Mouse (Mus musculus): Measurements from ENCODE around the gene Asb3. TPM values are rescaled to one million over a fixed set of nuclear protein-coding genes. Genes with fewer than 3 reads are reported as not detected.

Gene Asb3
- 10.1 TPM for polyA plus RNA-seq (2014; fragmentation: Illumina TruSeq; extraction: RNeasy Lipid Tissue Mini Kit (QIAGEN cat#74804); ENCODE audit: low read depth, low replicate concordance)

GRCm38 (mm10) chr11:30885171-30885871, at the start of gene Asb3, which contains the start of gene Gpr75:
Gene Asb3 (plus strand): TSS chr11:30885416.
Gene Gpr75 (plus strand): TSS chr11:30885358.

GRCm38 (mm10) chr11:30954279-30954725, 69.1 kb downstream of the Asb3 start, which contains the start of gene Erlec1:
Gene Erlec1 (minus strand): TSS chr11:30954335.

GRCm38 (mm10) chr11:30985877-30986624, 100.8 kb downstream of the Asb3 start, which contains the start of gene Chac2:
Gene Chac2 (minus strand): TSS chr11:30986350.

Other genes starting within 250 kb of the Asb3 start
- 187 TPM for gene Acyp2, start 235.8 kb upstream of the Asb3 start, polyA plus RNA-seq (2014; fragmentation: Illumina TruSeq; extraction: RNeasy Lipid Tissue Mini Kit (QIAGEN cat#74804); ENCODE audit: low read depth, low replicate concordance)
- gene Psme4, start 113.7 kb upstream of the Asb3 start, polyA plus RNA-seq (2014; fragmentation: Illumina TruSeq; extraction: RNeasy Lipid Tissue Mini Kit (QIAGEN cat#74804); ENCODE audit: low read depth, low replicate concordance), result 138 TPM
- gene Gpr75, start 58 bp upstream of the Asb3 start, polyA plus RNA-seq (2014; fragmentation: Illumina TruSeq; extraction: RNeasy Lipid Tissue Mini Kit (QIAGEN cat#74804); ENCODE audit: low read depth, low replicate concordance), result 0.18 TPM
- 49.1 TPM for gene Erlec1, start 68.9 kb downstream of the Asb3 start, polyA plus RNA-seq (2014; fragmentation: Illumina TruSeq; extraction: RNeasy Lipid Tissue Mini Kit (QIAGEN cat#74804); ENCODE audit: low read depth, low replicate concordance)
- gene Chac2, start 100.9 kb downstream of the Asb3 start, polyA plus RNA-seq (2014; fragmentation: Illumina TruSeq; extraction: RNeasy Lipid Tissue Mini Kit (QIAGEN cat#74804); ENCODE audit: low read depth, low replicate concordance), result 23.3 TPM